In genomic region chr13:56294908-56295307, GRCm38 (mm10) we compare ENCODE assay signal across 9 mouse cellular contexts. TPM values are rescaled to one million over a fixed set of nuclear protein-coding genes. Genes with fewer than 3 reads are reported as not detected.
DNase-seq lines count a peak whose midpoint lies in the region; ATAC-seq and TF ChIP-seq lines count a peak whose summit lies in the region.
"Had no signal": no experiment of that assay in that cellular context is flagged by ENCODE, and none has a peak within 500 bp of the region (broad histone marks: within the 10 kb centered on the region; RNA-seq: fewer than 3 reads in every experiment).

No protein-coding gene starts in this region.

- H3K9ac ChIP-seq in heart, embryonic 13.5 days: no peak overlapping the region

- peaks cover 13% of the 10 kb centered on the region for H3K4me1 ChIP-seq in heart, embryonic 13.5 days
- no peaks in the 10 kb centered on the region for H3K4me1 ChIP-seq in cortical plate, adult 2 months (ENCODE audit: control insufficient read depth, insufficient read depth, low read length)
- peaks cover 25% of the 10 kb centered on the region for H3K4me1 ChIP-seq in hindbrain, embryonic 10.5 days (replicated peaks)
- H3K4me1 ChIP-seq in midbrain, embryonic 10.5 days: peaks cover 31% of the 10 kb centered on the region

- no peak overlapping the region for H3K27ac ChIP-seq in heart, embryonic 13.5 days (replicated peaks)
- H3K27ac ChIP-seq in cortical plate, adult 2 months (ENCODE audit: insufficient read depth, low read length): no peak overlapping the region
- no peak overlapping the region for H3K27ac ChIP-seq in hindbrain, embryonic 10.5 days
- no peak overlapping the region for H3K27ac ChIP-seq in midbrain, embryonic 10.5 days (replicated peaks)

- no peak for TF ChIP-seq CTCF in cortical plate, adult 2 months (IDR thresholded peaks at IDR 0.05; ENCODE audit: extremely low read depth, insufficient read depth, low read length)

- DNase-seq in heart, postnatal 4 days: no peak
- DNase-seq in hindbrain, embryonic 10.5 days (ENCODE audit: low spot score): peak; percentile 30
- peak; percentile 24 for DNase-seq in midbrain, embryonic 10.5 days (ENCODE audit: low spot score)
- no peak for DNase-seq in thymus, postnatal 14 days
- no peak for DNase-seq in adrenal gland, postnatal 4 days (ENCODE audit: low spot score in 2 of 2)
- DNase-seq in adrenal gland, postnatal 14 days: no peak

- 5% methylated on average over 10 of the region's 10 CpGs for WGBS in heart, embryonic 13.5 days
- WGBS in hindbrain, embryonic 10.5 days: under 1% methylated on average over 10 of the region's 10 CpGs
- WGBS in midbrain, embryonic 10.5 days: 5% methylated on average over 10 of the region's 10 CpGs

- H3K4me3 ChIP-seq in heart, embryonic 13.5 days: peak overlapping the region; percentile 58; the same call in 1 of the 2 replicates
- H3K4me3 ChIP-seq in cortical plate, adult 2 months (ENCODE audit: insufficient read depth, low read length): peak overlapping the region; percentile 17
- peak overlapping the region; percentile 68 for H3K4me3 ChIP-seq in hindbrain, embryonic 10.5 days
- H3K4me3 ChIP-seq in midbrain, embryonic 10.5 days: peak overlapping the region; percentile 73

- ATAC-seq in heart, embryonic 13.5 days (ENCODE audit: extremely low read depth, insufficient number of reproducible peaks, low FRiP score, low TSS enrichment): no peak

- no peak for TF ChIP-seq POLR2A in cortical plate, adult 2 months (IDR thresholded peaks at IDR 0.05; ENCODE audit: extremely low read depth, insufficient read depth, low read length)

- H3K27me3 ChIP-seq in heart, embryonic 13.5 days (replicated peaks): peaks cover 95% of the 10 kb centered on the region
- peaks cover 95% of the 10 kb centered on the region for H3K27me3 ChIP-seq in hindbrain, embryonic 10.5 days (ENCODE audit: insufficient read depth, poor library complexity, severe bottlenecking)
- H3K27me3 ChIP-seq in midbrain, embryonic 10.5 days (ENCODE audit: low read depth, poor library complexity, severe bottlenecking): peaks cover 97% of the 10 kb centered on the region

- H3K4me2 ChIP-seq in heart, embryonic 13.5 days: 0 out of 2 replicates have a peak overlapping the region, but pooled peaks have one; percentile 88

- H3K36me3 ChIP-seq in heart, embryonic 13.5 days: no peaks in the 10 kb centered on the region
- no peaks in the 10 kb centered on the region for H3K36me3 ChIP-seq in hindbrain, embryonic 10.5 days
- H3K36me3 ChIP-seq in midbrain, embryonic 10.5 days: no peaks in the 10 kb centered on the region

- H3K9me3 ChIP-seq in heart, embryonic 13.5 days: 0 out of 2 replicates have a peak, but pooled peaks cover 2% of the 10 kb centered on the region
- peaks cover 3% of the 10 kb centered on the region; the same call in 1 of the 2 replicates for H3K9me3 ChIP-seq in hindbrain, embryonic 10.5 days
- H3K9me3 ChIP-seq in midbrain, embryonic 10.5 days (replicated peaks): peaks cover 6% of the 10 kb centered on the region; the same call in 1 of the 2 replicates

RNA-seq across cellular contexts. Expression of gene Cxcl14, which starts 1.4 kb away (rescaled TPM):
- 1.1 and 1.9 TPM in 2 replicates for polyA plus RNA-seq in heart, embryonic 13.5 days (2015; fragmentation: Nextera tagmentation; extraction: Ambion mirVana)
- under 1 TPM; 0.20 to 0.24 TPM for total RNA-seq in heart, postnatal 4 days (2021)
- polyA plus RNA-seq in cortical plate, adult 2 months (2012; rRNA removed): 154 and 155 TPM in 2 replicates
- polyA plus RNA-seq in hindbrain, embryonic 10.5 days (2016; fragmentation: Nextera tagmentation; extraction: Ambion mirVana): 6.1 and 12.5 TPM in 2 replicates
- polyA plus RNA-seq in midbrain, embryonic 10.5 days (2016; fragmentation: Nextera tagmentation; extraction: Ambion mirVana): 5.4 and 9.3 TPM in 2 replicates
- total RNA-seq in adrenal gland, postnatal 4 days (2021): 10 to 100 TPM; 28.0 to 30.1 TPM
- 23.9 and 27.3 TPM in 2 replicates for total RNA-seq in adrenal gland, postnatal 14 days (2021)

RNA-seq across cellular contexts. Expression of gene Neurog1, which starts 42.9 kb away (rescaled TPM):
- polyA plus RNA-seq in heart, embryonic 13.5 days (2015; fragmentation: Nextera tagmentation; extraction: Ambion mirVana): not detected in 2 replicates
- total RNA-seq in heart, postnatal 4 days (2021): not detected
- 0.21 and 0.23 TPM in 2 replicates for polyA plus RNA-seq in cortical plate, adult 2 months (2012; rRNA removed)
- 28.4 and 33.7 TPM in 2 replicates for polyA plus RNA-seq in hindbrain, embryonic 10.5 days (2016; fragmentation: Nextera tagmentation; extraction: Ambion mirVana)
- polyA plus RNA-seq in midbrain, embryonic 10.5 days (2016; fragmentation: Nextera tagmentation; extraction: Ambion mirVana): 33.7 and 34.4 TPM in 2 replicates
- not detected for total RNA-seq in adrenal gland, postnatal 4 days (2021)
- total RNA-seq in adrenal gland, postnatal 14 days (2021): not detected in 2 replicates
- total RNA-seq: left cerebral cortex, adult 8-10 months had no signal

Comparison
In these comparisons a context has a peak if more than half of its experiments do, and no peak if none do; other contexts are left out.
1. H3K4me3 ChIP-seq: peak in every context shown above with its lines; median percentile 73 in midbrain, embryonic 10.5 days; 68 in hindbrain, embryonic 10.5 days; 58 in heart, embryonic 13.5 days; 17 in cortical plate, adult 2 months.
2. DNase-seq: peak in hindbrain, embryonic 10.5 days (single experiment) and midbrain, embryonic 10.5 days (single experiment); none in heart, postnatal 4 days (single experiment), thymus, postnatal 14 days (single experiment), adrenal gland, postnatal 4 days (0 of 2) and adrenal gland, postnatal 14 days (single experiment).
3. RNA of gene Cxcl14, which starts 1.4 kb away (polyA plus RNA-seq): 154 to 155 TPM in cortical plate, adult 2 months; 6.1 to 12.5 TPM in hindbrain, embryonic 10.5 days, 5.4 to 9.3 TPM in midbrain, embryonic 10.5 days and 1.1 to 1.9 TPM in heart, embryonic 13.5 days; every median in the first group is over 10 times any median in the second.
4. RNA of gene Neurog1, which starts 42.9 kb away (polyA plus RNA-seq): 33.7 to 34.4 TPM in midbrain, embryonic 10.5 days and 28.4 to 33.7 TPM in hindbrain, embryonic 10.5 days; 0.21 to 0.23 TPM in cortical plate, adult 2 months and not detected in heart, embryonic 13.5 days; every median in the first group is over 10 times any median in the second.